Mouse (Mus musculus) inflammation-experienced regulatory T-cells, adult 16 weeks (primary cell): ENCODE data around the gene Pdzd4. TPM values are rescaled to one million over a fixed set of nuclear protein-coding genes. Genes with fewer than 3 reads are reported as not detected.

Experiments used
- polyA plus RNA-seq: library from polyadenylated mRNA; unstranded; fragments of 100-300 nt; shearing (Covaris generic); gene quantifications from one replicate; pipeline ENCODE4 v1.2.1, GENCODE M21; 2017

The Pdzd4 gene
- 0.44 TPM for polyA plus RNA-seq

DNA sequence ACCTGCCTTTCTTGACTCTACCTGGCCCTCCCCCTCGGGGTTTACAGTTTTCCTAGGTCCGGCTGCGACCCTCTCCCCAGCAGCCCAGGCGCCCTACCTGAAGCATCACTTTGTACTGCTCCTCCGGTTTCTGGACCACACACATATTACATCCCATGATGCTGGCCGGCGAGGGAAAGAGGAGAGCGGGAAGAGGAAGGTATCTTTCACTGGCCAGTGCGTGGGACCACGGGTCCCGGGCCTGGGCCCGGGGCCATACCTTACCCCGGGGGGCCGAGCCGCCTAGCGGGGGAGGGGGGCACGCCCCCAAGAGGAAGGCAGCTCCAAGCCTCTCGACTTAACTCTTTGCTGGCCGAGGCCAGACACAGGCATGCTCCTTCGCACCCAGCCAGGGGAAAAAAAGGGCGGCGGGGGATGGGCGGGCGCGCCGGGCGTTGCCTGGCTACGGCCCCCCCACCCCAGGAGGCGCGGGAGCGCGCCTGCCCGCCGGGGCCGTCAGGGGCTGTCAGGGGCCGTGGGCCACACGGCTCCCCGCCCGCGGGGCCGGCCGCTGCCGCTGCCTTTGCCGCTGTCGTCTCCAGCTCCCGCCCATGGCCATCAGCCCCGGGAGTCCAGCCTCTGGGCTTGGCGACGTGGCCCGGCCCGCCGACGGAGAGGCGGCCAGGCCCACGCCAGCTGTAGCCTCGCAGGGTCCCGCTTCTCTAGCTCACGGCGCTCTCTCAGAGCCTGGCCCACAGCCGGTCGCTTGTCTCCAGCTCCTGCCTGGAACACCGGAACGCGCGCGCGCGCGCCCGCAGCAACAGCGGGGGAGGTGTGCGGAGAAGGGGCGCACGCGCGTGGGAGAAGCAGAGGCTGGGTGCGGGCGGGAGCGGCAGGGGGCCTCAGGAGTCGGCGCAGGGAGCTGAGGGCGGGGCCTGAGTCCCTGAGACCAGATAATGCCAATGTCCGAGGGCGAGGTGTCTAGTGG lies at the start of gene Pdzd4:
Gene Pdzd4 (minus strand): TSS at position 785 of the 967 bp plus-strand sequence.

DNA sequence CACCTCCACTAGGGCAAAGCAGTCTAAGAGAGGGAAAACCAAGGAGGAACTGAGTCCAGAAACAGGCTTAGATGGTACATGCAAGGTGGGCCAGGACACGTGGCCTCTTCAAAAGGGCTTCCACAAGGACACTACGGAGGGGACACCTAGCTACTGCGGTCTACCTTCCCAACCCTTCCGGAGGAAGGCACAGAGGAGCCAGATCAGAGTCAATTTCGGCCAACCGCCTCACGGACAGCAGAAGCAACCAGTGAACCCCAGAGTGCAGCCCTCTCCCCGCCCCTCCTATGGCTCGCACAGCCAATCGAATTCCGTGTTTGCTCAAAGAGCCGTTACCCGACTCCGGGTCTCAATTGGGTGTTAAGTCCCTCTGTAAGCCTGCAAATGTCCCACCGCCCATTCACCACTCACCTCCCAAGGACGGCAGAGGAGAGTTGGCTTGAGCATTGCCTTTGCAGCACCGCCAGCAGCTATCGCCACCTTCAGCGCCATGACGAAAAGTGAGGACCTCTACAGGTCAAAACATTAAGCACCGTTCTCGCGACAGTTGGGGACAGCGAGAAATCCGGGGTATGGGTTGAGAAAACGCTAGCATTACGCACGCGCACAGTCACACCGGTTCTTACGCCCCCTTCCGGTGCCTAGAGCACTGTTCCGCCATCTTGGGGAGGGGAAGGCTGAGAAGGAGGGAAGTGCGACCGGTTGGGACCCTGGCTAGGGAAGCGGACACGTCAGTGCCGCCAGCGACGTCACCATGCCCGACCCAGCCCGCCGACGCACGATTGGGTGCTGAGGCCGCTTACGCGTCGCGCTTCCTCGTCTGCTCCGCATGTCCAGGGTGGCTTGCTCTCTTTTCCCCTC lies 38.2 kb downstream of the Pdzd4 start, which contains the start of the genes Idh3g and Ssr4:
Gene Idh3g (minus strand): TSS at position 534 of the 861 bp plus-strand sequence.
Gene Ssr4 (plus strand): TSS at position 665 of the 861 bp plus-strand sequence.

DNA sequence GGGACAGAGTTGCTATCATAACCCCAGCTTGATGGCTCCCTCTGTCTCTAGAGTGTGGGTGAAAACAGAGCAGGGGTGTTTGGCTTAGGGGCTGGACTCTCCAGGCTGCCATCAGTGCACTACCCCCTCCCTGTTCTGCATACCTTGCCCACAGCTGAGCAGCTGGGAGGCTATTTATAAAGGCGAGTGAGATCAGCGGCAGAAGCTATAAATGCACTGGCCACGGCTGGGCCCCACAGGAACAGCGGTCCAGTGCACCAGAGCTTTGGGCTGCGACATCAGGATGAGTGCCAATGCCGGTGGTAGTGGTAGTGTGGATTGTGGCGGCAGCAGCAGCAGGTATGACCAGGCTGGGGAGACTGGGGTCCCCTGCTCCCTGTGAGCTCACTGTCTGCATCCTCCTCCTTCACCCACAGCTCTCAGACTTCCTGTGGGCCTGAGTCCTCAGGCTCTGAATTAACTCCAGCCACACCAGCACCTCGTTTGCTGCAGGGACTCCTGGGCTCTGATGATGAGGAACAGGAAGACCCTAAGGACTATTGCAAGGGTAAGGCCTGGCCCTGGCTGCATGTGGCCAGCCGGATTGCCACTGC lies 50.5 kb downstream of the Pdzd4 start, which contains the start of gene Srpk3:
Gene Srpk3 (plus strand): TSS at position 238 of the 593 bp plus-strand sequence.

DNA sequence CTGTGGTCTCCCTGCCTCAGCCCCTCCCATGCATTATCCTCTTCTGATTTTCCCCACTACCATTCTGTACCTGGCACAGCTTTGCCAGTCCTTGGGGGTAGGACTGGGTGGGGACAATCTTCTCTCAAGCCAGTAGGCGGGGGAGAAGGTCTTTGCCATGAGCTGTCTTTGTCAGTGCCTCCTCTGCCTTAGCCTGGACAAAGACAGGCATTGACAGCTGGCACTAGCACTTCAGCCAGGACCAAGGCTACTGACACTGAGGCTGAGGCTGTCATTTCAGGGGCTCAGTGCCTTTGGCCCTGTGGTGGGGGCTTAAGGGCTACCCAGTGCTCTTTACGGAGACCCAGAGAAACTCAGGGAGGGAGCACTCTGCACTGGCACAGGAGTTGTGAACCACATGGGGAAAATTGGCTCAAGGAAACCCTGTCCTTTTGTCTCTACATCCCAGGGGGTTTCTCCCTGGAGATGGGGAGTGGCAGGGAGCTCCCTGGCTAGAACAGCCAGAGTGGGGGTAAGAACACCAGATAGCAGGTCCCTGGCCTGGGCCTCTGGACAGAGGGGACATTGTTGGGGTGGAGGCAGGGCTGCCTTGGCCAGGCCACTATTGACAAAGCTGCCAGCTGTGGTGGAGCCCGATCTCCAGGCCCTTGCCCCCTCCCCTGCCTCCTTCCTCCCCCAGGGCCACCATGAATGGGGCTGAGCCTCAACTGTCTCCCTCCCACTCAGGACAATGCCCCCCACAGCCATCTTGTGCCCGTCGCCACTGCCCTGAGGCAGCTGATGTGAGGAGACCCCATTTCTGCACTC lies 68.2 kb downstream of the Pdzd4 start, which contains the start of gene Plxnb3:
Gene Plxnb3 (plus strand): TSS at position 757 of the 807 bp plus-strand sequence.

Other genes starting within 250 kb of the Pdzd4 start
- gene Dusp9, start 185.6 kb downstream of the Pdzd4 start, polyA plus RNA-seq: 0.49 TPM
- 3.0 TPM for gene Pnck, start 164.9 kb downstream of the Pdzd4 start, polyA plus RNA-seq
- 0.63 TPM for gene Slc6a8, start 151.8 kb downstream of the Pdzd4 start, polyA plus RNA-seq
- 307 TPM for gene Bcap31, start 108.8 kb downstream of the Pdzd4 start, polyA plus RNA-seq
- 48.1 TPM for gene Abcd1, start 108.4 kb downstream of the Pdzd4 start, polyA plus RNA-seq
- 0.06 TPM for gene Plxnb3, start 67.9 kb downstream of the Pdzd4 start, polyA plus RNA-seq
- gene Srpk3, start 50.6 kb downstream of the Pdzd4 start, polyA plus RNA-seq: 1.6 TPM
- gene Idh3g, start 38.1 kb downstream of the Pdzd4 start, polyA plus RNA-seq: 226 TPM
- 243 TPM for gene Ssr4, start 37.9 kb downstream of the Pdzd4 start, polyA plus RNA-seq
- 4.2 TPM for gene Avpr2, start 67.1 kb upstream of the Pdzd4 start, polyA plus RNA-seq
- 9.2 TPM for gene L1cam, start 71.1 kb upstream of the Pdzd4 start, polyA plus RNA-seq
- gene Arhgap4, start 96.9 kb upstream of the Pdzd4 start, polyA plus RNA-seq: 322 TPM
- gene Naa10, start 97.0 kb upstream of the Pdzd4 start, polyA plus RNA-seq: 224 TPM
- 11.6 TPM for gene Renbp, start 105.9 kb upstream of the Pdzd4 start, polyA plus RNA-seq
- 69.3 TPM for gene Hcfc1, start 141.4 kb upstream of the Pdzd4 start, polyA plus RNA-seq
- gene Irak1, start 198.9 kb upstream of the Pdzd4 start, polyA plus RNA-seq: 38.8 TPM